Mouse (Mus musculus) ovary, adult 10 weeks (tissue): ENCODE measurements around the gene Krt6a. TPM values are rescaled to one million over a fixed set of nuclear protein-coding genes. Genes with fewer than 3 reads are reported as not detected.

ENCODE experiments used
- polyA plus RNA-seq: library from polyadenylated mRNA; stranded (reverse); fragments of 350-450 nt; fragmentation: Illumina TruSeq; extraction: RNeasy Lipid Tissue Mini Kit (QIAGEN cat#74804); gene quantifications from one replicate; pipeline ENCODE4 v1.2.3, GENCODE M21; 2014

Krt6a gene
- polyA plus RNA-seq = not detected

DNA sequence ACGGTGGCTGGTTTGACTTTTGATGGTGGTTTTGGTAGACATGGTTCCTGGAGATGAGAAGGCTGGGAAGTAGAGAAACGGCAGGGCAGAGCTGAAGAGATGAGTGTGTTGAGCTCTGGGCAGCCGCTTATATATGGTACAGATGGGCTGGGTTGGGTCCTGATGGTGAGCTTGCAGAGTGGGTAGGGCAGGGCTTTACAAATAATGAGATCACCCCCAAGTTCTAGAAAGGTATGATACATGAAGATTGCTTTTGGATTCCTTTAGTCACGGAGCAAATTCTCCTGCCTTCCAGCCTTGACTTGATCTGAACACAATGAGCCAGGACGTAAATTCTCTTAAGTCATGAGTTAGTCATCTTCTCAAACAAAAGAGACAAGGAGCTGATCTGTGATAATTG lies at the start of gene Krt6a:
TSS of gene Krt6a (minus strand) at position 101 of the 400 bp plus-strand sequence.

DNA sequence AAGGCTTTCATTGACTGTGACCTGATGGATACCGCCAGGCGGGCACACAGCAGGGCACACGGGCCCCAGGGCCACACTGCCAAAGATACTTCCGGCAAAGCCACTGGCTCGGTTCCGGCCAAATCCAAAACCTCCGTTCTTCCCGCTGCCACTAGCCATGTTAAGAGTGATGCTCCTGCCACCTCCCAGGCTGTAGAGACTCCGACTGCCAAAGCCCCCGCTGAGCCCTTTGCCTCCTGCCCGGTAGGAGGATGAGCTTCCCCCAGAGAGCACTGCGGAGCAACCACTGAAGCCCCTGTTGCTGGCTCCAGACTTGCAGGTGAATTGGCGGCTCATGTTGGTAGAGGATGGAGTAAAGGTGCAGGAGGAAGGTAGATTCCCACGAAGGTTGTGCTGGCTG lies 48.6 kb upstream of the Krt6a start, which contains the start of gene Krt71:
TSS of gene Krt71 (minus strand) at position 399 of the 400 bp plus-strand sequence.

DNA sequence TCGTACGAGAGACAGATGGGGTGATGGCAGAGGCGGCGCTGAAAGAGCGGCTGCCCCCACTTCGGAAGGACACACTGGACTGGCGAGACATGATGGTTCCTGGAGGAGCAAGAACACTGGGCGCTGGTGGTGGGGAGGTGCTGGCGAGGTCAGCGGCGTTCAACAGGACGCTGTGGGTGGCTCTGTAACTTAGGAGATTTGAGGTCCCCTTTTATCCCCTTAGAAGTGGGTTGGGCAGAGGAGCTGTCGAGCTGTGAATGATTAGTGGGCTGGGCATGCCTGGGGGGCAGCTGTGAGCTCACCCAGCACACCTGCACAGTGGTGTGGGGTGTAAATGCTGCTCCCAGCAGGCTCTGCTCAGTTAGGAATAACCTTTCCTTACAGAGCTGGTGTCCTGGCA lies 18.6 kb upstream of the Krt6a start, which contains the start of gene Krt5:
TSS of gene Krt5 (minus strand) at position 179 of the 400 bp plus-strand sequence.

DNA sequence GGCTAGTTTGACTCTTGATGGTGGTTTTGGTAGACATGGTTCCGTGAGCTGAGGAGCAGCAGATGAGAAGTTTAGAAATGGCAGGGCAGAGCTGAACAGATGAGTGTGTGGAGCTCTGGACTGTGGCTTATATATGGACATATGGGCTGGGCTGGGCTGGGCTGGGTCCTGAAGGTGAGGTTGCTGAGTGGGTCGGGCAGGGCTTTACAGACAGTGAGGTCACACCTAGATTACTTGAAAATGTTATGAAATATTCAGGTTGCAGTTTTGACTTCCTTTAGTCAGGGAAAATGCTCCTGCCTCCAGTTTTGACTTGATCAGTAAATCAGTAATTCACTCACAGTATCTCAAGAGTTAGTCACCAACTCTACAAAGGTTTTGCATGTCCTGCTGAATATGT lies 13.9 kb downstream of the Krt6a start, which contains the start of gene Krt6b:
TSS of gene Krt6b (minus strand) at position 101 of the 400 bp plus-strand sequence.

DNA sequence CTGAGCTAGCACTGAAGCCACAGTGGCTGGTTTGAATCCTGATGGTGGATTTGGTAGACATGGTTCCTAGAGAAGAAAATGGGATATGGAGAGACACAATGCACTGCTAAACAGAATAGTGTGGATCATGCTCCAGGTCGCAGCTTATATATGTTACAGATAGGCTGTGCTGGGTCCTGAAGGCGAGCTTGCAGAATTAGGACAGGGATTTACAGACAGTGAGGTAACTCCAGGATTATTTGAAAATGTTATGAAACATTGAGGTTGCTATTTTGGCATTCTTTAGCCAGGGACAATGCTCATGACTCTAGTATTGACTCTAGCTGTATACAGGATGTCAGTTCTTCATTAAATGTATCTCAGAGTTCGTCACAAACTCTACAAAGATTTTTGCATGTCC lies 46.8 kb downstream of the Krt6a start, which contains the start of gene Gm5478:
TSS of gene Gm5478 (minus strand) at position 101 of the 400 bp plus-strand sequence.

Other genes with a start within 250 kb of the Krt6a start
- gene Krt88, start 246.6 kb downstream of the Krt6a start, polyA plus RNA-seq = not detected
- gene Krt81, start 230.6 kb downstream of the Krt6a start, polyA plus RNA-seq = not detected
- gene Krt86, start 220.8 kb downstream of the Krt6a start, polyA plus RNA-seq = not detected
- not detected for gene Krt83, start 202.8 kb downstream of the Krt6a start, polyA plus RNA-seq
- gene Gm49425, start 177.0 kb downstream of the Krt6a start, polyA plus RNA-seq = not detected
- gene Krt84, start 161.5 kb downstream of the Krt6a start, polyA plus RNA-seq = 1.2 TPM
- not detected for gene Krt82, start 143.6 kb downstream of the Krt6a start, polyA plus RNA-seq
- not detected for gene Krt90, start 131.4 kb downstream of the Krt6a start, polyA plus RNA-seq
- not detected for gene Krt75, start 120.4 kb downstream of the Krt6a start, polyA plus RNA-seq
- gene Gm5414, start 66.1 kb downstream of the Krt6a start, polyA plus RNA-seq = not detected
- not detected for gene Gm5478, start 46.9 kb downstream of the Krt6a start, polyA plus RNA-seq
- not detected for gene Krt6b, start 14.0 kb downstream of the Krt6a start, polyA plus RNA-seq
- not detected for gene Krt5, start 18.6 kb upstream of the Krt6a start, polyA plus RNA-seq
- gene Krt71, start 48.8 kb upstream of the Krt6a start, polyA plus RNA-seq = not detected
- not detected for gene Krt72, start 92.2 kb upstream of the Krt6a start, polyA plus RNA-seq
- gene Krt73, start 108.0 kb upstream of the Krt6a start, polyA plus RNA-seq = 0.34 TPM
- not detected for gene Krt2, start 123.9 kb upstream of the Krt6a start, polyA plus RNA-seq
- 0.23 TPM for gene Krt1, start 156.5 kb upstream of the Krt6a start, polyA plus RNA-seq
- gene Krt77, start 175.4 kb upstream of the Krt6a start, polyA plus RNA-seq = not detected
- not detected for gene Krt76, start 198.6 kb upstream of the Krt6a start, polyA plus RNA-seq
- gene Krt4, start 230.4 kb upstream of the Krt6a start, polyA plus RNA-seq = not detected
- gene Krt79, start 246.0 kb upstream of the Krt6a start, polyA plus RNA-seq = 0.48 TPM